Mouse (Mus musculus) thymus, adult 2 months (tissue): ENCODE results near the gene Plekha6.

Experiments used
- CTCF ChIP-seq: fragments of 200-500 bp; IDR thresholded peaks from 2 replicates; pipeline ENCODE4 v1.5.1; 2012; ENCODE audit warnings: mild to moderate bottlenecking, control low read depth, low read length, moderate library complexity, borderline replicate concordance; ENCODE audit not compliant: control insufficient read depth, poor library complexity, insufficient read depth; ENCODE audit errors: extremely low read depth
- POLR2A ChIP-seq: fragments of 200-500 bp; IDR thresholded peaks from 2 replicates; pipeline ENCODE4 v1.6.1; 2012; ENCODE audit warnings: mild to moderate bottlenecking, low read length, control low read depth, moderate library complexity; ENCODE audit not compliant: control insufficient read depth, poor library complexity, insufficient read depth; ENCODE audit errors: extremely low read depth

GRCm38 (mm10) chr1:133209482-133209881 is 45.5 kb downstream of the Plekha6 start:
- no peak for TF ChIP-seq CTCF
- no peak for TF ChIP-seq POLR2A
